Mouse (Mus musculus) megakaryocyte, embryonic 14.5 days (primary cell): ENCODE results near the gene Tmod2.

ENCODE experiments used
- FLI1 ChIP-seq: IDR thresholded peaks from 2 replicates; pipeline ENCODE4 v1.6.1; 2012; ENCODE audit warnings: low read length, inconsistent platforms, mixed read lengths
- GATA1 ChIP-seq: IDR thresholded peaks from 3 replicates; pipeline ENCODE4 v1.6.1; 2012; ENCODE audit warnings: mixed read lengths, low read length, inconsistent platforms, borderline replicate concordance

DNA sequence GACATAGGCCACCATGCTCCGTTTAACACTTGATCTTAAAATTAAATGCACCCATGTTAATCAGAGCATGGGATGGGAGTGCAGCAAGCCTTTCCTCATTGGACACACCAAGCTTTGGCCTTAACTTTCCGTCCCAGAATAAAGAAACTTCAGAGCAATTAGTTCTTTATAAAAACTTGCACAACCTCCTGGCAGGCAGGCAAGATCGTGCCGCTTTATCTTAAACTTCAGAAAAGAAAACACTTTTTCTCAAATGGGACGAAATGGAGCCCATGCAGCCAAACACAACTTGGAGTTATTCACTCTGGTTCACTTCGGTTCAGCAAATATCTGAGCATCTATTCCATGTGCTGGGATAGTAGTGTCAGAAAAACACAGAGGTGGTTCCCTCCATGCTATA, 31.8 kb downstream of the Tmod2 start:
- no peak for TF ChIP-seq GATA1
- no peak for TF ChIP-seq FLI1
